Mouse (Mus musculus): ENCODE results near the gene Taf1b.
A peak's percentile ranks its signal among the peaks of the same experiment; 100 is the strongest.
"Not testable (repeated sequence)": the region's sequence is repeated elsewhere in the genome, so short reads cannot be mapped to it uniquely, and the experiment has no call there.

Taf1b gene

GRCm38 (mm10) chr12:24498150-24498840, at the start of gene Taf1b:
TSS of gene Taf1b (plus strand) at chr12:24498359.
- peak; percentile 64 to 81 for DNase-seq (ENCODE audit: low spot score in 2 of 2)

GRCm38 (mm10) chr12:24460406-24460805, 37.8 kb upstream of the Taf1b start:
- no peak for DNase-seq (ENCODE audit: low spot score in 2 of 2)

GRCm38 (mm10) chr12:24462121-24462520, 36.0 kb upstream of the Taf1b start:
- not testable (repeated sequence) for DNase-seq (ENCODE audit: low spot score in 2 of 2)

GRCm38 (mm10) chr12:24463490-24463889, 34.7 kb upstream of the Taf1b start:
- peak in 1 of 2 experiments; percentile 18 for DNase-seq (ENCODE audit: low spot score in 2 of 2)

GRCm38 (mm10) chr12:24468966-24469365, 29.2 kb upstream of the Taf1b start:
- no peak for DNase-seq (ENCODE audit: low spot score in 2 of 2)

GRCm38 (mm10) chr12:24470943-24471342, 27.2 kb upstream of the Taf1b start:
- DNase-seq (ENCODE audit: low spot score in 2 of 2): peak in 1 of 2 experiments; percentile 17

- DNase-seq (ENCODE audit: low spot score in 2 of 2): no peak
Measured at GRCm38 (mm10) chr12:24473221-24473620, 24.9 kb upstream of the Taf1b start.

GRCm38 (mm10) chr12:24484930-24485329, 13.2 kb upstream of the Taf1b start:
- DNase-seq (ENCODE audit: low spot score in 2 of 2): no peak

GRCm38 (mm10) chr12:24486882-24487281, 11.3 kb upstream of the Taf1b start:
- DNase-seq (ENCODE audit: low spot score in 2 of 2): no peak

GRCm38 (mm10) chr12:24492507-24492906, 5.7 kb upstream of the Taf1b start:
- not testable (repeated sequence) for DNase-seq (ENCODE audit: low spot score in 2 of 2)

- DNase-seq (ENCODE audit: low spot score in 2 of 2): no peak
Measured at GRCm38 (mm10) chr12:24493011-24493410, 5.1 kb upstream of the Taf1b start.

- no peak for DNase-seq (ENCODE audit: low spot score in 2 of 2)
Measured at GRCm38 (mm10) chr12:24493412-24493811, 4.7 kb upstream of the Taf1b start.

GRCm38 (mm10) chr12:24494791-24495190, 3.4 kb upstream of the Taf1b start:
- DNase-seq (ENCODE audit: low spot score in 2 of 2): not testable (repeated sequence)

- DNase-seq (ENCODE audit: low spot score in 2 of 2): peak in 1 of 2 experiments; percentile 6
Measured at GRCm38 (mm10) chr12:24498841-24499485, 804 bp downstream of the Taf1b start.

GRCm38 (mm10) chr12:24517118-24517517, 19.0 kb downstream of the Taf1b start:
- DNase-seq (ENCODE audit: low spot score in 2 of 2): no peak

GRCm38 (mm10) chr12:24521076-24521475, 22.9 kb downstream of the Taf1b start:
- DNase-seq (ENCODE audit: low spot score in 2 of 2): no peak

GRCm38 (mm10) chr12:24525065-24525464, 26.9 kb downstream of the Taf1b start:
- not testable (repeated sequence) for DNase-seq (ENCODE audit: low spot score in 2 of 2)

- peak in 1 of 2 experiments; percentile 41 for DNase-seq (ENCODE audit: low spot score in 2 of 2)
Measured at GRCm38 (mm10) chr12:24536390-24536789, 38.2 kb downstream of the Taf1b start.

- DNase-seq (ENCODE audit: low spot score in 2 of 2): no peak
Measured at GRCm38 (mm10) chr12:24537201-24537600, 39.0 kb downstream of the Taf1b start.

- DNase-seq (ENCODE audit: low spot score in 2 of 2): peak; percentile 45 to 69
Measured at GRCm38 (mm10) chr12:24537965-24538364, 39.8 kb downstream of the Taf1b start.

GRCm38 (mm10) chr12:24541426-24542154, 43.4 kb downstream of the Taf1b start:
- no peak for DNase-seq (ENCODE audit: low spot score in 2 of 2)

- no peak for DNase-seq (ENCODE audit: low spot score in 2 of 2)
Measured at GRCm38 (mm10) chr12:24547686-24548085, 49.5 kb downstream of the Taf1b start.

Data from urinary bladder, adult 18-20 months (tissue).